Mouse (Mus musculus): ENCODE data around the gene Cacna1d.

Gene Cacna1d

GRCm38 (mm10) chr14:30362370-30362769, 128.9 kb downstream of the Cacna1d start:
- TF ChIP-seq GATA4 (IDR thresholded peaks at IDR 0.05; ENCODE audit: insufficient replicate concordance, low read length) = no peak

DNA sequence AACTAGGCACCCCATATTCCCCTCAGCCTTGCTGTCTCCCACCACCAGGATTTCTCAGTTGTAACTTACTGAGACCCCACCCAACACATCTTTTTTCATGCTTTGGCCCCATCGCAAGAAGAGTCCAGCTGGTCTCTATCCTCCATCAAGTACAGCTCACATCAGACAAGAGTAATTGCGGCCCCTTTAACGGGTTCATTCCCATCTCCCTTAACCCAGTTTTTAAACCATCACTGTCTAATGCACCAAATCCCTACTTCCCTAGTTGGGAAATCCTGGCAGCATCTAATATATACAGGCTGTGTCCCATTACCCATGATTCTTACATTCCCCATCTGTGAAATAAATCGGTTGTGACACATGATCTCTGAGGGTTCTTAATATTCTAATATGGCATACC, 130.8 kb downstream of the Cacna1d start:
- TF ChIP-seq GATA4 (IDR thresholded peaks at IDR 0.05; ENCODE audit: insufficient replicate concordance, low read length) = no peak

DNA sequence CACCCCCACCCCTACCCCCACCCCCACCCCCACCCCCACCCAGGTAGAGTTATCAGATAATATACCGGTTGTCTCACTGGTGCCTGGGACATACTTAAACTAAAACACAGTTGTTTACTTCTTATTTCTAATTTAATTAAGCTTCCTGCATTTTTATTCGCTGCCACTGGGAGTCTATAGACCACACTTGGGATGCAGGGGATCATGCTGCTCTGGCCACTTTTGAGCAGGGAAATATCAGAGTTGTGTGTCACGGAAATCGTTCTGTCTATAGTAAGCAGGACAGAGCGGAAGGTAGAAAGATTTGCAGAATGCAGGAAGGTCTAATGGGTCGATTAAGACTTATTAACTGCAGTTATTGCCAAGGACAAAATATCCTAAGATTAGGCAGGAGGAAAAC, 131.3 kb downstream of the Cacna1d start:
- TF ChIP-seq GATA4 (IDR thresholded peaks at IDR 0.05; ENCODE audit: insufficient replicate concordance, low read length) = no peak

DNA sequence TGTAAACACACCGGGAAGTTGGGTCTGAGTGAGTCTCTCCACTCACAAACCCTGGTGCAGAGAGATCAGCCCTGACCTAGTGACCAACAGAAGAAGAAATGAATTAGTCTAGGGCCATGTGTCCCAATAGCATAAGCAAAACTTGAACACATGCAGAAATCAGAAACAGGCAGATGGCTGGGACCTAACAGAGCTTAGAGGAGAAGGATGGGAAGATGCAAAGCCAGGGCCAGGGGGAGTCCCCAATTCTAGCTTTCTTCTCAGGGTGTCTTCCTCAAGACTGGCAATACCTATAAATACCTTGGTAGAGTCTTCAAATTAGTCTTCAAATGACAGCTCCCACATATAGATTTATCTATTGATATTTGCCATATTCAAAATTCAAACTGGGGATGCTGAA, 133.2 kb downstream of the Cacna1d start:
- TF ChIP-seq GATA4 (IDR thresholded peaks at IDR 0.05; ENCODE audit: insufficient replicate concordance, low read length) = no peak

GRCm38 (mm10) chr14:30356456-30356855, 134.8 kb downstream of the Cacna1d start:
- no peak for TF ChIP-seq GATA4 (IDR thresholded peaks at IDR 0.05; ENCODE audit: insufficient replicate concordance, low read length)

- no peak for TF ChIP-seq GATA4 (IDR thresholded peaks at IDR 0.05; ENCODE audit: insufficient replicate concordance, low read length)
Measured at GRCm38 (mm10) chr14:30354761-30355160, 136.5 kb downstream of the Cacna1d start.

DNA sequence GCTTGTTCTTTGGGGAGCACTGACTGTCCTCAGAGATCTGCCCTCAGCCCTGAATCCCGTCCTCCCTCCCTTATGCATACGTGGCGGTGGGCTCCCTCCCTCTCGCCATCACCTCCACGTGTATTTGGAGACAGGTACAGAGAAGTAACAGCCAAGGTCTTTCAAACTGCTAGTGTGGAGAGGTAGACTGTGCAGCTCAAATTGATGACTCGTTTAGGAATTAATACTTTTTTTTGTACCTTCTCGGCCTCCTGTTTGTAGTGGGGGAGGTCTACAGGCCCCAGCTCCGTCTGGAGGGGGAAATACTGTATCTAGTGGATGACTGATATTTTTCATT, 137.2 kb downstream of the Cacna1d start:
- no peak for TF ChIP-seq GATA4 (IDR thresholded peaks at IDR 0.05; ENCODE audit: insufficient replicate concordance, low read length)

- no peak for TF ChIP-seq GATA4 (IDR thresholded peaks at IDR 0.05; ENCODE audit: insufficient replicate concordance, low read length)
Measured at GRCm38 (mm10) chr14:30353291-30354126, 137.7 kb downstream of the Cacna1d start.

- no peak for TF ChIP-seq GATA4 (IDR thresholded peaks at IDR 0.05; ENCODE audit: insufficient replicate concordance, low read length)
Measured at GRCm38 (mm10) chr14:30352951-30353270, 138.3 kb downstream of the Cacna1d start.

DNA sequence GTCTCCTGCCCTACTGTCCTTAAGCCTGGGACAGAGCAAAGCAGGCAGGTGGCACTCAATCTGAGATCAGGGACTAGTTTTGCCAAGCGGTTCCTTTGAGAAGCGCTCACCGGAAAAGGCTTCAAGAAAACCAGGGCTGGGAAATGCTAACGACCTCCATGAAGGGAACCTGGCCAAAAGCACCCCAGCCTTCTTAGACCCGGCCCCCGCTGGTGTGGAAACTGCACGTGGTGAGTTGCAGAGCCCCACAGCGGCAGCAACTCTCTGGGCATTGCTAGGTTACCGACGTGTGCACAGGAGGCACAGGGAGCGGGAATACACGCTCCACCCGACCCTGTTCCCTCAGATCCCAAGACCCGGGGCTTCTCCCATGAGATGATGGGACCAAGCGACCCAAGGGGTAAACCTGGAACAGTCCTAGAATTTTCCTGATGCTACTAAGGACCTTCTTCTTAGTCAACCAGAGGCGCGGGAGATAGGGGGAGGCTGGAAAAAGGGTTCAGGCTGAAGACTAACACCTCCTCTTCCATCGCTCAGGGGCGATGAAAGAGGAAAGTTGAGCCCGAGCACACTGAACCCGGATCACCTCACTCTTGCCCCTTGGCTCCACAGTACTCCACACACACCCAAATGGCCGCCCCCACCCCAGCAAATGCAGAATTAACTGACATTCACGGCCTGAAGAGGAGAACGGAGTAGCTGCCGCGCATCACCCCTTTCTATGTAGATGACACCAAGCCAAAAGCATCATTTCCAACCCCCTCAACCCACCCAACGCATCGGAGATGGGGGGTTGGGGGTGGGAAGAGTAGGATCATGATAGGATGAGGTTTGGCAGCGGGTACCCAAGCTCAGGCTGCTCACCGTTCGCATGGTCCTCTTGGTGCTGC, 138.9 kb downstream of the Cacna1d start:
- no peak for TF ChIP-seq GATA4 (IDR thresholded peaks at IDR 0.05; ENCODE audit: insufficient replicate concordance, low read length)

DNA sequence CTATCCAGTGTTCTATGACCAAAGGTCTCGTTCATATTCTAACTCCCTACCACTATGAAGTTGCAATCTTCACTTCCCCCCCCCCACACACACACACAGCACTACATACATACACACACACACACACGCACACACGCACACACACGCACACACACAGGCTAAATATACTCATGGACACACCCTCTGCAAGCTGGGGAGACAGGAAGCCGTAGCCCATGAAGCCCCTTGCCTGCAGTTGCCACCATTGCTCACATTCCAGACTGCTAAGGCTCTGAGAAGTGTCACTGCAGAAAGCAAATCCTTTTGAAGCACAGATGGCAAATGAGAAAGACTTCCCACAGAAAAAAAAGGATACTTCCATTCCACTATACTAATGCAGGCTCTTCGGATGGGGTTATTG, 141.0 kb downstream of the Cacna1d start:
- no peak for TF ChIP-seq GATA4 (IDR thresholded peaks at IDR 0.05; ENCODE audit: insufficient replicate concordance, low read length)

DNA sequence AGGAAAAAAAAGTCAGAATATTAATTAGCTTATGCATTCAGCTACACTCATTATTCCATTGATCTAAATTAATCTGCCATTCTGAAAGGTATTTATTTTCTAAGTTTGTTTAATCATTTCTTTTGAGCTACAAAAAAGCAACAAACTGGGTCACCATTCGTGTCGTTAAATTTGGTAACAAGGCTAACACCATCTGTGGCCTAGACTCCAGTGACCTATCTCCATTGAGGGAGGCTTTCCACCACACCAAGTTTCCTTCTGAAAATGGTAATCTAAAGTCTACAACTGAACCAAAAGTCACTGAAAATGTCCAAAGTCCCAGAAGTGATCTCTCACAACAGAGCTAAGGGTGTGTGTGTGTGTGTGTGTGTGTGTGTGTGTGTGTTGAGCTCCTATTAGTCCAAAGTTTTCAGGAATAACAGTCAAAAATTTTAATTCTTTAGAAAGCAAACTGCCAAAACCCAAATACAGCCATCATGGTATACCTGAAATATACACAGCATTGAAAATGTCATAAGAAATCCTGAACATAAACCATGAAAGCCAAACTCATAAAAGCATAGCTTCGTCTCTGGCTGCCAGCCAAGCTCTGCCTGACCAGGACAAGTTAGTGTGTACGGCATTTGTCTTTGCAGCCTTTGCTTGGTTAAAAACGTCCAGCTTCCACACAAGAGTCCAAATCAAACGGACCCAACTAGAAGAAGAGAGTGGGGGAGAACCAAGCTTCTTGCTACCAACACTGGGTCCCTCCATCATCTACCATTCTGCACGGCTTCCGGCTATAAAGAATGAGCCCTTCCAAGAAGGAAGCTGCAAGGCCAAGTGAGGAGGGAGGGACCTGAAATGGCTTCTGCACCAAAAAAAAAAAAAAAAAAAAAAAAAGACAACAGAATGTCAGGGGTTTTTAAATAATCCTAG, 146.0 kb downstream of the Cacna1d start:
- no peak for TF ChIP-seq GATA4 (IDR thresholded peaks at IDR 0.05; ENCODE audit: insufficient replicate concordance, low read length)

DNA sequence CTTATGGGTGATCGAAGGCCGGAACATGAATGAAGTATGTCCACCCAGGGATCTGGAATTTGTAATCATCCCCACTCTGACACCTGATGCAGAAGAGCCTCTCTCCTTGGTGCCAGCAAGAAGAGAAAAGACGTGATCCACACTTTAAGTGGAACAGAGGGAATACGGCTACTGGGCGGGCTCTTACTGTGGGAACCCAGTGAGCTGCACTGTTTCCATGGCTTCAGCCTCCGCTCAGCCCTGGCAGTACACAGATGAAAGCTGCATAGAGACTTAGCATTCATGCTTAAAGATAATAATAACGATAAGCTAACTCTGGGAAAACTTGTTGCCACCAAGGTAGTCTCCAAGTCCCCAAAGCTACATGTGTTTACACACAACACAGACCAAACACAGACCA, 147.5 kb downstream of the Cacna1d start:
- TF ChIP-seq GATA4 (IDR thresholded peaks at IDR 0.05; ENCODE audit: insufficient replicate concordance, low read length) = no peak

DNA sequence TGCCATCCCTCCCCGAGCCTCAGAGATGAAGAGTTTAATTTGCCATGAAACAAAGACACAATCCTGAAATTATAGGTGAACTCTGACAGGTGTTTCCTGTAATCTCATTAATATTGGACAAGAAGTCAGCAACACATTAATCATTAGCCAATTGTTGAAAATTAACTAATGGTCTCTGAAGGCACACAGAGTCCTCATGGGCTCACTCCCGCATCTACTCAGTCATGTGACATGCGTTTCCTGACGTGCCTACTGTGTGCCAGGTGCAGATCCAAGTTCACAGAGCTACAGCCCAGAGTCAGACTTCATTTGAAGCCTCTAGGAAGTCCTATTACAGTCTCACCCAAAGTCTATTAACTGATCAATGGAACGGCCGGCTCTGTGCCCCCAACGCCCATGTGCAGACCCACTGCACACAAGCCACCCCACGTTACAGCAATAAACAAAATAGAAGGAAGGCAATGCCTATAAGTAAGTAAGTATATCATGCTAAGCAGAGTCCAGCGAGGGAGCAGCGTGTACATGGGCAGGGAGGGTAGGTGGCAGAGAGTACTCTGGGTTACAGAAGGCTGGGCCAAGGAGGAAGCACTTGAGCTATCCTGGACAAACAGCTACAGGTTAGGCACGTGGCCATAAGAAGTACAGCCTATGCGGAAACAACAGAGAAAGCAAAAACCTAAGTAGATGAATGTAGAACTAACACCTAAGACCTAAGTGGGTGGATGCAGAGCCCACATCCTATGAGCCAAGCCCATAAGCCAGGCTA, 149.2 kb downstream of the Cacna1d start:
- TF ChIP-seq GATA4 (IDR thresholded peaks at IDR 0.05; ENCODE audit: insufficient replicate concordance, low read length) = no peak

GRCm38 (mm10) chr14:30340140-30340539, 151.1 kb downstream of the Cacna1d start:
- TF ChIP-seq GATA4 (IDR thresholded peaks at IDR 0.05; ENCODE audit: insufficient replicate concordance, low read length) = no peak
